Mouse (Mus musculus): ENCODE measurements around the gene Rack1. TPM values are rescaled to one million over a fixed set of nuclear protein-coding genes. Genes with fewer than 3 reads are reported as not detected.
"Not testable (repeated sequence)": the region's sequence is repeated elsewhere in the genome, so short reads cannot be mapped to it uniquely, and the experiment has no call there.

Gene Rack1
- polyA plus RNA-seq, 1 experiment: 2,313 TPM

DNA sequence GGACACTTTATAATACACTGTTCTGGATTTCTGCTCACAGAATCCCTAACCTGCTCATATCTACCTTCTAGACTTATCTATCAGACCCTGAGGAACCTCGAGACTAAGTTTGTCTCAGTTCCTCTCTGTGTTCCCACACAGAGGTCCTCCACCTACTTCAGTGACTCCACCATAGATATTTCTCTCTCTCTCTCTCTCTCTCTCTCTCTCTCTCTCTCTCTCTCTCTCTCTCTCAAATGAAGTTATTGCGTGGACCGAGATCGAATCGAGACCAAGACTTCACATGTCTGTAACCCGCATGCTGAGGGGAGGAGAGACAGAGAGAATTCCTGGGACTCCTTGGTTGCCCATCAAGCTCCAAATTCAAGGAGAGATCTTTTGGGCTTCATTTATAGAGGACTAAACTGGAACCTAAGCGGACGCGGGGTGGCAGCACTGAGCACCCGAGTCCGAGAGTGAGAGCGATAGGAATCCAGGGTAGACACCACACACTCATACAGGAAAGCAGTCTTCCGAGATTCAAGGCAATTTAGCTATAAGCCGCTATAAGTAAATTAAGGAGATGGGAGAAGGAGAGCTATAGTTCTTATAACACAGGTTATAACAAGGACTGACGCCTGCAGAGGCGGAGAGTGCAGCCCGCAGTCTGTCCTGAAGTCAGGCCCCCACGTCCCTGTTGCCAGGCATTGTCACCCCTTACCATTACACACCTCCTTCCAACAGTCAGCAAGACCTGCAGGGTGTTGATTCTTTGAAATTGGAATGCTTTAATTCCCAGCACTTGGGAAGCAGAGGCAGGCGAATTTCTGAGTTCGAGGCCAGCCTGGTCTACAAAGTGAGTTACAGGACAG lies 9.9 kb upstream of the Rack1 start:
- H3K4me3 ChIP-seq (replicated peaks; ENCODE audit: control insufficient read depth, low read depth, low read length): no peak overlapping the region
- H3K27ac ChIP-seq (ENCODE audit: control insufficient read depth, insufficient read depth, low read depth, low read length, poor library complexity): no peak overlapping the region
- no peak for TF ChIP-seq POLR2A (IDR thresholded peaks at IDR 0.05; ENCODE audit: borderline replicate concordance, control insufficient read depth, low read depth, low read length)
- peak; percentile 92 for TF ChIP-seq CTCF (IDR thresholded peaks at IDR 0.05; ENCODE audit: control insufficient read depth, insufficient read depth, low read length)
- no peaks in the 10 kb centered on the region for H3K4me1 ChIP-seq (ENCODE audit: control insufficient read depth, insufficient read depth, low read length)
- WGBS: 19% methylated on average over 20 of the region's 20 CpGs

DNA sequence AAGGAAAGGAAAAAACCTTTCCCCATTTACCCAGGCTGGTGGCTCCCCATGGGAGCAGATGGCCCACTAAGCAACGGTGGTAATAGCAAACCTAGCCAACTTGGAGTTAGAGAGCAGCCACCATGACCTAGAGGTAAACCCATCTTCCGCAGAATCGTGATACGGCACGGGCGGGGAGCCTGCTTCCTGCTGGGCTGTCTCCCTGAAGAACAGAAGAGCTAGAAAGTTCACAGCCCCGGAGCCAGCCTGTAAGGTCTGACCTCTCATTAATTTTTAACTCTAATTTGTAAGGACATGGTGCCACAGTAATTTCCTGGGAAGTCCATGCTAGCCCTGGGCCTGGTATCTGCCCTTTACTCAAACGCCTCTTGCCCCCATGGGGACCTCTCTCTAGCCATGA lies 9.2 kb upstream of the Rack1 start:
- no peaks in the 10 kb centered on the region for H3K4me1 ChIP-seq (ENCODE audit: control insufficient read depth, insufficient read depth, low read length)
- WGBS: 76% methylated on average over 8 of the region's 8 CpGs
- no peak overlapping the region for H3K4me3 ChIP-seq (replicated peaks; ENCODE audit: control insufficient read depth, low read depth, low read length)
- no peak for TF ChIP-seq POLR2A (IDR thresholded peaks at IDR 0.05; ENCODE audit: borderline replicate concordance, control insufficient read depth, low read depth, low read length)
- TF ChIP-seq CTCF (IDR thresholded peaks at IDR 0.05; ENCODE audit: control insufficient read depth, insufficient read depth, low read length): no peak
- H3K27ac ChIP-seq (ENCODE audit: control insufficient read depth, insufficient read depth, low read depth, low read length, poor library complexity): no peak overlapping the region

DNA sequence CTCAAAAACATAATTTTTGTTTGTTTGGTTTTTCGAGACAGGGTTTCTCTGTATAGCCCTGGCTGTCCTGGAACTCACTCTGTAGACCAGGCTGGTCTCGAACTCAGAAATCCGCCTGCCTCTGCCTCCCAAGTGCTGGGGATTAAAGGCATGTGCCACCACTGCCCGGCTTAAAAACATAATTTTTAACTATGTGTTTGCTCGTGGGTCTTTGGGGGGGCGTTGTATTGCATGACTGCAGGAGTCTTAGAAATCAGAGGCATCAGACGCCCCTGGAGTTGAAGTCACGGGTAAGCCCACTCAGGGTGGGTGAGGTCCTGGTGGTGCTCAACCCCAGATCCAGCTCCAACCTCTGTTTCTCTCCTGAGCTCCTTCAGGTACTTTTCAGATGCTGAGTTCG lies 8.2 kb upstream of the Rack1 start:
- H3K4me3 ChIP-seq (replicated peaks; ENCODE audit: control insufficient read depth, low read depth, low read length); H3K4me1 ChIP-seq (ENCODE audit: control insufficient read depth, insufficient read depth, low read length); H3K27ac ChIP-seq (ENCODE audit: control insufficient read depth, insufficient read depth, low read depth, low read length, poor library complexity): not testable (repeated sequence)
- WGBS: 79% methylated on average over 9 of the region's 9 CpGs

DNA sequence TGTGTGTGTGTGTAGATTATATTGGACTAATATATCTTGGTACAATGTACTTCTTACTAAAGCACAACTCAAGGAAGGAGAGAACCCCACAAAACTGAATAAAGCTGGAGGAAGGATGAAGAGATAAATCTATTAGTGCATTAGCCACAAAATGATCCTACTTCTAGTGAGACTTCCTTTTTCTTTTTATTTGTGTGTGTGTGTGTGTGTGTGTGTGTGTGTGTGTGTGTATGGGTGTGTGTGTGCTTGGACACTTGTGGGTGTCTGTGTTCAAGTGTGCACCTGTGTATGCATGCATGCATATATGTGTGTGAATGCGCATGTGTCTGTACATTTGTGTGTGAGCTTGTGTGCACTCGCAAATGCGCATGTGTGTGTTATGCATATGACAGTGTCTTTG lies 6.9 kb upstream of the Rack1 start:
- H3K4me1 ChIP-seq (ENCODE audit: control insufficient read depth, insufficient read depth, low read length): no peaks in the 10 kb centered on the region
- no peak for TF ChIP-seq POLR2A (IDR thresholded peaks at IDR 0.05; ENCODE audit: borderline replicate concordance, control insufficient read depth, low read depth, low read length)
- no peak for TF ChIP-seq CTCF (IDR thresholded peaks at IDR 0.05; ENCODE audit: control insufficient read depth, insufficient read depth, low read length)

DNA sequence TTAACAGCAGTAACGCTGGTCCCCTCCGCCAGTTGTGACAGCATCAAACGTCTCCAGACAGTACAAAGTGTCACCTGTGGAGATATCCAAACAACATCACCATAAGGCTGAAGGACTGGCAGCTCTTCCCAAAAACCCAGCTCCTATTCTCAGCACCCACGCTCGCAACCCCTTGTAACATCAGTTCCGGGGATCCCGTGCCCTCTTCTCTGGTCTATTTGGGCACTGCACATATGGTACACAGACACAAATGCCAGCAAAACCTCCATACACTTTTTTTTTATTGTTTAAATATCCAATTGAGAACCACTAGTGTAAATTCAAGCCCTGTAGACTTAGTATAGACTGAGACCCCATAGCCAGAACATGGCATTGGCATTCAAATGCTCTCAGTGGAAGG lies 4.9 kb upstream of the Rack1 start:
- TF ChIP-seq POLR2A (IDR thresholded peaks at IDR 0.05; ENCODE audit: borderline replicate concordance, control insufficient read depth, low read depth, low read length) (no peak), CTCF (IDR thresholded peaks at IDR 0.05; ENCODE audit: control insufficient read depth, insufficient read depth, low read length) (no peak)
- WGBS: 85% methylated on average over 7 of the region's 7 CpGs
- Histone ChIP-seq H3K4me3 (replicated peaks; ENCODE audit: control insufficient read depth, low read depth, low read length) (no peak overlapping the region), H3K27ac (ENCODE audit: control insufficient read depth, insufficient read depth, low read depth, low read length, poor library complexity) (no peak overlapping the region), H3K4me1 (ENCODE audit: control insufficient read depth, insufficient read depth, low read length) (no peaks in the 10 kb centered on the region; the same call in 1 of the 2 replicates)

More for the DNA sequence above, 6.9 kb upstream of the Rack1 start:
- Histone ChIP-seq H3K4me3 (replicated peaks; ENCODE audit: control insufficient read depth, low read depth, low read length) (no peak overlapping the region), H3K27ac (ENCODE audit: control insufficient read depth, insufficient read depth, low read depth, low read length, poor library complexity) (no peak overlapping the region)
- 99% methylated on average over 3 of the region's 3 CpGs for WGBS

DNA sequence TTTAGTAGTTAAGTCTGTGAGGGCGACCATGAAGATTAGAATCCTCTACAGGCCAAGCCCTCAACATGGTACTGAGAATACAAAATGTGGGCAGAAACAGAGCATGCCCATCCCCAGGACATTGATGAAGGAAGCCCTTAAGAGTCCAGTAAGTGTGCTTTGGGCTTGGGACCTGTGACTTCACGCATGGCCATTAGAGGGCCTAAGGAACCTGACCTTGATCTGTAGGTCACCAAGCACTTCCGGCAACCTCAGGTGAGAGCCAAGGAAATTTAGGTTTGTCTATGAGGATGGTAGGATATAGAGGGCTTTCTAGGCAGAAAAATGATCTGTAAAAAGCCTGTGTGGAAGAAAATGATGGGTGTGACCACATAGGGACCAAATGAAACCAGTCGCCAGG lies 3.8 kb upstream of the Rack1 start:
- Histone ChIP-seq H3K4me1 (ENCODE audit: control insufficient read depth, insufficient read depth, low read length) (no peaks in the 10 kb centered on the region; the same call in 1 of the 2 replicates), H3K27ac (ENCODE audit: control insufficient read depth, insufficient read depth, low read depth, low read length, poor library complexity) (no peak overlapping the region), H3K4me3 (replicated peaks; ENCODE audit: control insufficient read depth, low read depth, low read length) (no peak overlapping the region)
- WGBS: 77% methylated on average over 4 of the region's 4 CpGs
- no peak for TF ChIP-seq CTCF (IDR thresholded peaks at IDR 0.05; ENCODE audit: control insufficient read depth, insufficient read depth, low read length)

DNA sequence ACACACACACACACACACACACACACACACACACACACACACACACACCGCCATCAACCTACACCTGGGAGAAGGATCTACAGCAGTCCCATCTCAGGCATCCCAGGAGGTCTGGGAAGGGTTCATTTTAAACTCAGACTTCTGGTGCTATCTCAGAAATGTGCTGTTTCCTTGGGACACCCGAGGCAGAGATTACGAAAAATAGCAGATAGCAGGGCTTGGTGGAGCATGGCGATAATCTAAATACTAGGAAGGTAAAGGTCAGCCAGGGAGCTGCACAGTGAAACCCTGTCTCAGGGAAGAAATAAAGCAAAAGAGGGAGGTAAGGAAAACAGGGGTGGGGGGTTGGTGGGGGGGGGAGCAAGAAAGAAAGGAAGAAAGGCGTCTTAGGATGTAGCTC lies 2.8 kb upstream of the Rack1 start:
- H3K27ac ChIP-seq (ENCODE audit: control insufficient read depth, insufficient read depth, low read depth, low read length, poor library complexity): no peak overlapping the region
- no peak overlapping the region for H3K4me3 ChIP-seq (replicated peaks; ENCODE audit: control insufficient read depth, low read depth, low read length)
- 53% methylated on average over 5 of the region's 5 CpGs for WGBS
- no peak for TF ChIP-seq CTCF (IDR thresholded peaks at IDR 0.05; ENCODE audit: control insufficient read depth, insufficient read depth, low read length)
- TF ChIP-seq POLR2A (IDR thresholded peaks at IDR 0.05; ENCODE audit: borderline replicate concordance, control insufficient read depth, low read depth, low read length): no peak
- peaks cover 2% of the 10 kb centered on the region; the same call in 1 of the 2 replicates for H3K4me1 ChIP-seq (ENCODE audit: control insufficient read depth, insufficient read depth, low read length)

DNA sequence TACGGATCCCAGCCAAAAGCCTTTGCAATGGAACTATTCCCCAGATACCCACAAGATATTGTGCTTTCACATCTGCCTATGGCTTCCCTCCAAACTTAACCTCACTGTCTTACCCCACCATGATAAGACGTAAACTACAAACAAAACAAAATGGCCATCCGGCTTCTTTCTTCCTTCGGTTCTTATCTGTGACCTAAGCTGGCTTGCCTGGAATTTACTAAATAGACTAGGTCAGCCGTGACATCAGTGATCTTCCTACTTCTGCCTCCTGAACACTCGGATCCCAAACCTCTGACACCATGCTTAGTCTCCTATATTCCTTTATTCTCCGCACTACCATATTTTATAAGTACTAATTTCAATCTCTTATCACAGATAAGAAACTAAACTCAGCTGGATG lies 1.8 kb upstream of the Rack1 start:
- WGBS: 62% methylated on average over 7 of the region's 7 CpGs
- Histone ChIP-seq H3K4me1 (ENCODE audit: control insufficient read depth, insufficient read depth, low read length) (peaks cover 2% of the 10 kb centered on the region; the same call in 1 of the 2 replicates), H3K27ac (ENCODE audit: control insufficient read depth, insufficient read depth, low read depth, low read length, poor library complexity) (no peak overlapping the region), H3K4me3 (replicated peaks; ENCODE audit: control insufficient read depth, low read depth, low read length) (peak overlapping the region; percentile 7)
- TF ChIP-seq POLR2A (IDR thresholded peaks at IDR 0.05; ENCODE audit: borderline replicate concordance, control insufficient read depth, low read depth, low read length): no peak
- no peak for TF ChIP-seq CTCF (IDR thresholded peaks at IDR 0.05; ENCODE audit: control insufficient read depth, insufficient read depth, low read length)

All from bone marrow, adult 2 months (tissue).